Mouse (Mus musculus): ENCODE measurements around the gene Uroc1.

GRCm38 (mm10) chr6:90320429-90320828 is 12.7 kb upstream of the Uroc1 start:
- TF ChIP-seq CTCF (IDR thresholded peaks at IDR 0.05; ENCODE audit: low read depth, low read length) (no peak), POLR2A (IDR thresholded peaks at IDR 0.05; ENCODE audit: borderline replicate concordance, low read depth, low read length) (no peak)

All from bone marrow macrophage, adult 2 months (primary cell).